Mouse (Mus musculus): ENCODE measurements around the gene Pax5.

DNA sequence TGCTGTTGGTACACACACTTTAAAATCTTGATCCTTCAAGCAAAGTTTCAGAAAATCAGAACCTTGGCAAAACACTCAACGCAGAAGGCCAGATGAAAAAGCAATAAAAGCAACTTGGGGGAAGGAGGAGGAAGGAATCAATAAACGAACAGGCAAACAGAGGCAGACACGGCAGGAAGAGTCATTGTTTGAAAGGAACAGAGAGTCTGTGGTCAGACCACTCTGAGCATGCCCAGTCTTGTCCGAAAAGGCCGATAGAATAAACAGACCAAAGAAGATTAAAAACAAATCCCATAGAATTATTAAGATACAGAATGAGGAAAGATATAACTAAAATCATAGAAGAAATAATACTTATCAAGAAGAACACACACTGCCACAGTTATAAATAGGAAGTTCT is 137.9 kb downstream of the Pax5 start:
- TF ChIP-seq CTCF (IDR thresholded peaks at IDR 0.05; ENCODE audit: control insufficient read depth, insufficient read depth, insufficient read length) (no peak), CEBPB (IDR thresholded peaks at IDR 0.05; ENCODE audit: low read depth) (no peak), USF1 (IDR thresholded peaks at IDR 0.05; ENCODE audit: low read depth) (no peak), MAX (IDR thresholded peaks at IDR 0.05) (no peak), MYOD1 (IDR thresholded peaks at IDR 0.05; ENCODE audit: control insufficient read depth, insufficient read length, low read depth) (no peak), MYOG (IDR thresholded peaks at IDR 0.05; ENCODE audit: control insufficient read depth, extremely low read depth, insufficient read length) (no peak)
